Mouse (Mus musculus) thymus, adult 18-20 months (tissue): Measurements from ENCODE around the gene Tmem132e.

Source experiments
- DNase-seq, 2 experiments: peaks; one replicate each; pipeline ENCODE4 v3.0.0; 2022; ENCODE audit warnings: mixed read lengths in 2 of 2

Gene Tmem132e

DNA sequence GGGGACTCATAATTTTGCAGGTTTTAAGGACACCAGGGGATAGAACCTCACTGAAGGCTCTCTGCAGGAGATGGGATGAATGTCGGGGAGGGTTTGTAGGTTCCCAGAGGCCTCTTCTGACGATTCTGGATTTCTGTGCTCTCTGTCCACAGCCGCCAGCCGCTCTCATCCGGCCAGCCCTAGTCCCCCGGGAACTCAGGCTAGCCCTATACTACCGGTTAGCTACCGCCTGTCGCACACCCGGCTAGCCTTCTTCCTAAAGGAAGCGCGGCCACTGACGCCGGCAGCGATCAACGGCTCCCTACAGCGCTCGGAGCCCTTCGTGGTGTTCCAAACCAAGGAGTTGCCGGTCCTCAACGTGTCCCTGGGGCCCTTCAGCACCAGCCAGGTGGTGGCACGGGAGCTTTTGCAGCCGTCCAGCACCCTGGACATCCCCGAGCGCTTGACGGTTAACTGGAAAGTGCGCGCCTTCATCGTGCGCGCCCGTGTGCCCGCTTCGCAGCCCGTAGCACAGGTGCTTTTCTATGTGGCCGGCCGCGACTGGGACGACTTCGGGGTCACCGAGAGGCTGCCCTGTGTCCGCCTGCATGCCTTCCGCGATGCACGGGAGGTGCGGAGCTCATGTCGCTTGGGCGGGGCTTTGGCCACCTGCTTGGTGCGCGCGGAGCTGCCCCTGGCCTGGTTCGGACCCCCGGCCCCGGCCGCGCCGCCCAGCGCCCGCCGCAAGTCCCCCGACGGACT, 45.6 kb downstream of the Tmem132e start:
- no peak for DNase-seq

- DNase-seq = no peak
Observed at GRCm38 (mm10) chr11:82434832-82435182, 46.1 kb downstream of the Tmem132e start.

DNA sequence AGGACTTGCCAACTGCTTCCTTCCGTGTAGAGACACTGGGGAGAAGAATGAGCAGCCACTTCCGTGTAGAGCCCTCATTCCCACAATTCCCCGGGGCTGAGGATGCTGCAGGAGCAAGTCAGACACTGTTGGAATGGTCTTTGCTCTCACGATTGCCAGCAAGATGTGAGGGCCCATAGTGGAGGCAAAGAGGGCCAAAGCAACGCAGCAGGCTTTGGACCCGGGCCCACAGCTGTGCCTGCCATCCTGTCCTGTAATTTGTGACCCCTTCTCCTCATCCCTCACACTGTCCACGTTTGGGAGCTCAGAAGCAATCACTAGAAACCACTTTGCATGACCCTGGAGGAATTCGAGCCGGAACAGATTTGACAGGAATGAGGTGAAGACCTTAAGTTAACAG, 59.8 kb downstream of the Tmem132e start:
- DNase-seq = no peak

GRCm38 (mm10) chr11:82452516-82452915, 63.8 kb downstream of the Tmem132e start:
- DNase-seq = no peak

DNA sequence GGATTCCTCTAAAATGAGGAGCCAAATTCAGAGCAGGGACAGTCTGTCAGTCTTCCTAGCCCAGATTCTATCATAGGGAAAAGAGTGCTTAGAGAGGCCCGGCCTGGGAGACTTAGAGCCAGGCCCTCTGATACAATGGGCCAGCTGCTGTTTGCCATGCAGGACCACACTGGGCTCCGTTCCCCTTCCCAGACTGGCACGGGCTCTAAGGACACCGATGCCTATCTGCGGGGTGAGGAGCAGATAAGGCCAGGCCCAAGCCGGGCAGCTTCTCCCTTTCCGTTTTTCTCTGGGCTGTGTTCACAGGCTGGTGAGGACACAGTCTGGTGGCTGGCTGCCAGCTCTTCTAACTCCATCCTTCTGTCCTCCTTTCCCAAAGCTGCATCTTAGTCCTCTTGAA, 64.5 kb downstream of the Tmem132e start:
- DNase-seq = no peak

DNA sequence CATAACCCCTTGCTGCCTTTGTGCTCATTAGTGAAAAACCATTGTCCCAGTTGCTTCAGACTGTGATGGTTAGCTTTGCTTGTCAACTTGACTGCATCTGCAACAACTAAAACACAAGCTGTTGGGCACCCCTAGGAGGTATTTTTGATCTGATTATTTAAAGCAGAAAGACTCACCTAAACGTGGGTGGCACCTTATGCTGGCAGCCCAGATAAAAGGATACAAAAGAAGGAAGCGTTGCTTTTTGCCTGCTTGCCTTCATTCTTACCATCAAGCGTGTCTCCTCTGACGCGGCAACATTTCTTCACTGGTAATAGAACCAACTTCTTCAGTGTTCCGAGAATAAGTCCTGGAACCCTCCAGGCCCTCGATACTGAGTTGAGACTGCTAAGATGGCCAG, 72.6 kb downstream of the Tmem132e start:
- DNase-seq = no peak

DNA sequence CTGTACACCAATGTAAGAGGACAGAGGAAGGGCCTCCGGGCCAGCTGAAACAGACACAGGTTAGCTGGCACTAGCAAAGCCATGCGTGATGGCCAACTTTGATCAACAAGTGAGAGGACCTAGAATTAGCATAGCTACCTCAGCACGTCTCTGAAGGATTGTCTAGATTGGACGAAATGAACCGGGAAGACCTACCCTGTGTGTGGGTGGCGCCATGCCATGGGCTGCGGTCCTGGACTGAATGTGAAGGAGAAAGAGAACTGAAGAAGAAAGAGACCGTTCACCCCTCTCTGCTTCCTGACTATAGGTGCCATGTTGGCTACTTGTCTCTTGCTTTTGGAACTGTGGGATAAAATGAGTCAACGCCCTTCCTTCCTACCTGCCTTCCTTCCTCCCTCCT, 76.8 kb downstream of the Tmem132e start:
- no peak for DNase-seq

GRCm38 (mm10) chr11:82467218-82467617, 78.5 kb downstream of the Tmem132e start:
- DNase-seq = no peak

- no peak for DNase-seq
Observed at GRCm38 (mm10) chr11:82471076-82471475, 82.4 kb downstream of the Tmem132e start.

GRCm38 (mm10) chr11:82473137-82473621, 84.5 kb downstream of the Tmem132e start:
- no peak for DNase-seq

GRCm38 (mm10) chr11:82476092-82476491, 87.4 kb downstream of the Tmem132e start:
- no peak for DNase-seq

DNA sequence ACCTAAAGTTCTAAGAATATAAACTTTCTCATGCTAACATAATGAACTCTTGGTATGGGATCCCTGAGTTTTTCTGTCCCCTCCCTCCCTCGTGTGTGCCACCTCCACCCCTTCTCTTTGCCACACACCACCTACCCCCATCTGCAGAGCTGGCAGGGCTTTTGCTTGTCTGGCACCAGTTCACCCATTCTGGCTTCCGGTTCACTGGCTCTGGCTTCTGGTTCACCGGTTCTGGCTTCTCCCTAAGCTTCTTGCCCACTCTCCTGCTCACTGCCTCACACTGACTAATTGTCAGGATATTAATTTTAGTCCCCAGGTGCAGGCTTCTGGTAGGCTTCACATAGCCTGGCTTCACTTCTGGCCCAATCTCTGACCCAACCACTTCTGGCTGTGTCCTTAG, 88.7 kb downstream of the Tmem132e start:
- DNase-seq = no peak

DNA sequence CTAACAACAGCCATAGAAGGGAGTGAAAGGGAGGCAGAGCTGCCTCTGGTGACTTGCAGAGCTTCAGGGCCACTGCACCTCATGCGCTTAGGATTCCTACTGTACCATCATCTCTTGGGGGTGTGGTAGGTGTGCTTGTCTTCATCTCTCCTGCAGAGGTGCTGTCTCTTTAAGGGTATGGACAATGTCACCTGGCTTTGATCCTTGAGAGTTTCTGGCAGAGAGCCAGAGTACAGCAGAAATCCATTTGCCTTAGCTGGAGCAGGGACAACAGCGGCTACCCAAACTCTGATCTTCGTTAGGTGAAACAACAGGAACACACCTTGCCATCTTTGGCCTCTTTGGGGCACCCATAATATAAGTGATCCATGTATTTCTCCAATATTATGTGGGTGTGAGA, 92.2 kb downstream of the Tmem132e start:
- DNase-seq = no peak

GRCm38 (mm10) chr11:82487359-82488086, 98.8 kb downstream of the Tmem132e start:
- DNase-seq = no peak

DNA sequence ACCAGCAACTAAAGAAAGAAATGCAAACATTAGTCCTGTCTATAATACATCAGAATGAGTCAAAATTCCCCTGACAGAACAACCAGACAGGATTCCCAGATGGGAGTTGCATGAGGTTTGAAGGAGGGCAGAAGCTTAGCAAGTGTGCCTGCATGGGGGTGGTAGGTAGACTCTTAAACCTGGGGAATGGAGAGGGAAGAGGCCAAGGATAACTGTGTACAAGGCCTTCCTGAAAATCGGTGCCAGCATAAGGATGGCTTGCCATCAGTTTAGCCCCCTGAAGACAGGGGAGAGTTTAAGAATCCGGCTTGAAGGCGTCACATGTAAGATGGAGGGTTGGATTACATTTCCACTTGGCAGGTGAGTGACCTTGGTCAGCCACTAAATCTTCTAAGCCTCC, 102.2 kb downstream of the Tmem132e start:
- no peak for DNase-seq
